Mouse (Mus musculus): ENCODE measurements around the gene Mcm2. TPM values are rescaled to one million over a fixed set of nuclear protein-coding genes. Genes with fewer than 3 reads are reported as not detected.

The Mcm2 gene
- total RNA-seq, 1 experiment, result 237 TPM

GRCm38 (mm10) chr6:88909151-88909550, 10.6 kb upstream of the Mcm2 start:
- Histone ChIP-seq H3K4me1 (ENCODE audit: control insufficient read depth in 2 of 2, insufficient read depth in 2 of 2, low read length in 2 of 2, poor library complexity in 1 of 2) (peaks cover 3 to 8% of the 10 kb centered on the region in 2 experiments; a peak in 2 of 4 replicates), H3K4me3 (ENCODE audit: insufficient read depth in 1 of 2, low read depth in 1 of 2, low read length in 2 of 2, poor library complexity in 1 of 2, severe bottlenecking in 1 of 2) (no peak overlapping the region), H3K9me3 (ENCODE audit: control insufficient read depth, insufficient read depth, low read depth, low read length) (no peaks in the 10 kb centered on the region), H3K27ac (ENCODE audit: insufficient read depth, low read depth, low read length, poor library complexity, severe bottlenecking) (no peak overlapping the region), H3K36me3 (ENCODE audit: control insufficient read depth, insufficient read depth, low read length, poor library complexity, severe bottlenecking) (peaks cover 10% of the 10 kb centered on the region; the same call in 1 of the 2 replicates), H3K9ac (ENCODE audit: insufficient read depth, low read depth, low read length, poor library complexity, severe bottlenecking) (no peak overlapping the region)
- TF ChIP-seq ZC3H11A (IDR thresholded peaks at IDR 0.05; ENCODE audit: borderline replicate concordance, low read depth, low read length) (no peak), ZNF384 (IDR thresholded peaks at IDR 0.05; ENCODE audit: low read depth, low read length) (no peak), CHD2 (IDR thresholded peaks at IDR 0.05; ENCODE audit: low read depth, low read length) (no peak), HCFC1 (IDR thresholded peaks at IDR 0.05; ENCODE audit: borderline replicate concordance, insufficient read depth, low read length) (no peak), MAFK (IDR thresholded peaks at IDR 0.05; ENCODE audit: insufficient read depth, low read depth, low read length) (no peak)
- in situ Hi-C loops (cut with MboI; ENCODE audit: low sequenced_read_pairs in 2 of 2, unreplicated experiment in 2 of 2), result no loop called here
- no peak for DNase-seq (ENCODE audit: low read depth, low spot score)

DNA sequence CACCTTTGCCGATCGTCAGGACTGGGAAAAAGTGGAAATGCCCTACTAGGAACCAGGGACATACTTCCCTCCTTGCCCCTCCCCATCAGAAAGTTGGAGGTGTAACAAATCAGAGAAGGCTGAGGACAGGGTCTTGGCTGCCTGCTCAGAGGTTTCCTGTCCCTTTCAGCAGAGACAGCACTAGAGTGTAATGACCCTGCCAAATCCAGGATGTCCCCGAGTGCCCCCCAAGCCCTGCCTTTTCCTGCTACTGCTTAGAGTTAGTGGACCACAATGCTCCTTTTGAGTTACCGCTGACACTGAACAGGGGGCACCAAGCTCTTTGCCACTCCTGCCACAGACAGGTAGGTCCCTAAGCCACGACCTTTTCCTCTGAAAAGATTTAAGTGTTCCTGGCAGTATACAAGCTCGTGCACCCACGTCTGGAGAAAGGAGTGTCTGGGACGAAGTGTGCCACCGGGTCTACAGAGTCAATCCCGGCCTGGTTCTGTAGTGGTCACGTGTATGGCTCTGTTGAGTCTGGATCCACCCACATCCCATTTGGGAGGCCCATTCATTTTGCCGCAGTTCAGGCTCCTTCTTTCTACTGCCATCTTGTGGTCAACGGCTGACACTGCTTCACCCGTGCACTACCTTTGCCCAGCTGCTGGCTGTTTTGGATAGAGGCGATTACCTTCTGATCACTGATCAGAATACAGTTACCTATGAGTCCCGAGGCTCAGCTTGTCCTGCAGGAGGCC, 8.0 kb upstream of the Mcm2 start:
- DNase-seq (ENCODE audit: low read depth, low spot score), result peak; percentile 62
- no peak overlapping the region for H3K27ac ChIP-seq (ENCODE audit: insufficient read depth, low read depth, low read length, poor library complexity, severe bottlenecking)
- H3K36me3 ChIP-seq (ENCODE audit: control insufficient read depth, insufficient read depth, low read length, poor library complexity, severe bottlenecking), result peaks cover 10% of the 10 kb centered on the region; the same call in 1 of the 2 replicates
- H3K4me1 ChIP-seq (ENCODE audit: control insufficient read depth in 2 of 2, insufficient read depth in 2 of 2, low read length in 2 of 2, poor library complexity in 1 of 2), result peaks cover 3 to 11% of the 10 kb centered on the region in 2 experiments; a peak in 2 of 4 replicates
- H3K9me3 ChIP-seq (ENCODE audit: control insufficient read depth, insufficient read depth, low read depth, low read length), result no peaks in the 10 kb centered on the region
- no peak for TF ChIP-seq HCFC1 (IDR thresholded peaks at IDR 0.05; ENCODE audit: borderline replicate concordance, insufficient read depth, low read length)
- no peak for TF ChIP-seq ZNF384 (IDR thresholded peaks at IDR 0.05; ENCODE audit: low read depth, low read length)
- no peak for TF ChIP-seq CHD2 (IDR thresholded peaks at IDR 0.05; ENCODE audit: low read depth, low read length)
- TF ChIP-seq MAFK (IDR thresholded peaks at IDR 0.05; ENCODE audit: insufficient read depth, low read depth, low read length), result no peak
- TF ChIP-seq ZC3H11A (IDR thresholded peaks at IDR 0.05; ENCODE audit: borderline replicate concordance, low read depth, low read length), result no peak
- H3K9ac ChIP-seq (ENCODE audit: insufficient read depth, low read depth, low read length, poor library complexity, severe bottlenecking), result peak overlapping the region; percentile 28; the same call in 1 of the 2 replicates
- H3K4me3 ChIP-seq (ENCODE audit: insufficient read depth in 1 of 2, low read depth in 1 of 2, low read length in 2 of 2, poor library complexity in 1 of 2, severe bottlenecking in 1 of 2), result peak overlapping the region; percentile 8 to 50; a peak in 2 of 4 replicates
- in situ Hi-C loops (cut with MboI; ENCODE audit: low sequenced_read_pairs in 2 of 2, unreplicated experiment in 2 of 2), result no loop called here

DNA sequence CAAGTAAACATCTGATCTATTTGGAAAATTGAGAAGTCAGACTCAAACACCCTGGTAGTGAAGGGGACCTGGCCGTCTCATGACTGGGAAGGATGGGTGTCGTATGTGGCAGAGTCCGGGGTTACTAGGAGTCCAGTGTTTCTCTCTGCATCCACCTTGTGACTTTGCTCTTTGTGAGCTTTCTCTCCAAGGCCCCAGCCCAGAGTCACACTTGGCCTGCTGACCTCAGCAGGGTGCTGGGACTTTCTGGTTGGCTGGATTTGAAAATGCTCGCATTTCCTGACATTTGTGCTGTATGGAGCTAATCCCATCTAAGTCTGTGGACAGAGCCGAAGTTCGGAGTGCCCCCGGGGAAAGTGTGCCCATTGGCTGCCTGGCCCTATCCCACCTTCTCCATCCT, 6.5 kb upstream of the Mcm2 start:
- Histone ChIP-seq H3K4me1 (ENCODE audit: control insufficient read depth in 2 of 2, insufficient read depth in 2 of 2, low read length in 2 of 2, poor library complexity in 1 of 2) (peaks cover 3 to 11% of the 10 kb centered on the region in 2 experiments; a peak in 2 of 4 replicates), H3K36me3 (ENCODE audit: control insufficient read depth, insufficient read depth, low read length, poor library complexity, severe bottlenecking) (peaks cover 3% of the 10 kb centered on the region; the same call in 1 of the 2 replicates), H3K27ac (ENCODE audit: insufficient read depth, low read depth, low read length, poor library complexity, severe bottlenecking) (no peak overlapping the region), H3K4me3 (ENCODE audit: insufficient read depth in 1 of 2, low read depth in 1 of 2, low read length in 2 of 2, poor library complexity in 1 of 2, severe bottlenecking in 1 of 2) (no peak overlapping the region), H3K9me3 (ENCODE audit: control insufficient read depth, insufficient read depth, low read depth, low read length) (no peaks in the 10 kb centered on the region), H3K9ac (ENCODE audit: insufficient read depth, low read depth, low read length, poor library complexity, severe bottlenecking) (no peak overlapping the region)
- in situ Hi-C loops (cut with MboI; ENCODE audit: low sequenced_read_pairs in 2 of 2, unreplicated experiment in 2 of 2), result no loop called here
- no peak for DNase-seq (ENCODE audit: low read depth, low spot score)
- TF ChIP-seq HCFC1 (IDR thresholded peaks at IDR 0.05; ENCODE audit: borderline replicate concordance, insufficient read depth, low read length) (no peak), MAFK (IDR thresholded peaks at IDR 0.05; ENCODE audit: insufficient read depth, low read depth, low read length) (no peak), CHD2 (IDR thresholded peaks at IDR 0.05; ENCODE audit: low read depth, low read length) (no peak), ZC3H11A (IDR thresholded peaks at IDR 0.05; ENCODE audit: borderline replicate concordance, low read depth, low read length) (no peak), ZNF384 (IDR thresholded peaks at IDR 0.05; ENCODE audit: low read depth, low read length) (no peak)

DNA sequence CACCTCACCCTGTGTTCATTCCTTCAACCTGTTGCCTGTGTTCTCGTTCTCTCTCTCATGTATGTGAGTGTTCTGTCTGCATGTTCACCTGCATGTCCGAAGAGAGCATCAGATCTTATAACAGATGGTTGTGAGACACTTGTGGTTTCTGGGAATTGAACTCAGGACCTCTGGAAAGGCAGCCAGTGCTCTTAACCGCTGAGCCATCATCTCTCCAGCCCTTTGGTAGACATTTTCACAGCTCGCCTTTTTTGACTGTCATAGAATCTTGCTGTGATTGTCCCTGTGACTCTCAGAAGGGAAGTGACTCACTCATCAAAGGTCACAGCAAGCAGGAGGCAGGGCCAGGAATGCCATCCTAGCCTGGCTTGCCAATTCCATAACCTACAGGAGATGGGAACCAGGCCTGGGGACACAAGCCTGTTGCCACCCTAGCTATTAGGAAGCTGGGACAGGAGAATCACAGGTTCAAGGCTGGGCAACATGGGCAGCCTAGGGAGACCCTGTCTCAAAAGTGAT, 5.9 kb upstream of the Mcm2 start:
- DNase-seq (ENCODE audit: low read depth, low spot score), result no peak
- peaks cover 3 to 11% of the 10 kb centered on the region in 2 experiments; a peak in 2 of 4 replicates for H3K4me1 ChIP-seq (ENCODE audit: control insufficient read depth in 2 of 2, insufficient read depth in 2 of 2, low read length in 2 of 2, poor library complexity in 1 of 2)
- peaks cover 3% of the 10 kb centered on the region; the same call in 1 of the 2 replicates for H3K36me3 ChIP-seq (ENCODE audit: control insufficient read depth, insufficient read depth, low read length, poor library complexity, severe bottlenecking)
- TF ChIP-seq ZNF384 (IDR thresholded peaks at IDR 0.05; ENCODE audit: low read depth, low read length) (no peak), ZC3H11A (IDR thresholded peaks at IDR 0.05; ENCODE audit: borderline replicate concordance, low read depth, low read length) (no peak), CHD2 (IDR thresholded peaks at IDR 0.05; ENCODE audit: low read depth, low read length) (no peak), HCFC1 (IDR thresholded peaks at IDR 0.05; ENCODE audit: borderline replicate concordance, insufficient read depth, low read length) (no peak), MAFK (IDR thresholded peaks at IDR 0.05; ENCODE audit: insufficient read depth, low read depth, low read length) (no peak)
- no peaks in the 10 kb centered on the region for H3K9me3 ChIP-seq (ENCODE audit: control insufficient read depth, insufficient read depth, low read depth, low read length)
- in situ Hi-C loops (cut with MboI; ENCODE audit: low sequenced_read_pairs in 2 of 2, unreplicated experiment in 2 of 2), result no loop called here
- H3K27ac ChIP-seq (ENCODE audit: insufficient read depth, low read depth, low read length, poor library complexity, severe bottlenecking), result no peak overlapping the region
- H3K9ac ChIP-seq (ENCODE audit: insufficient read depth, low read depth, low read length, poor library complexity, severe bottlenecking), result no peak overlapping the region
- H3K4me3 ChIP-seq (ENCODE audit: insufficient read depth in 1 of 2, low read depth in 1 of 2, low read length in 2 of 2, poor library complexity in 1 of 2, severe bottlenecking in 1 of 2), result no peak overlapping the region
